Mouse (Mus musculus) midbrain, embryonic 16.5 days (tissue): ENCODE data around the gene Rbak. TPM values are rescaled to one million over a fixed set of nuclear protein-coding genes. Genes with fewer than 3 reads are reported as not detected.

Source experiments
- ATAC-seq: fragments of 200-750 bp; cut with Nextera tagmentation; 2 replicates; pipeline ENCODE4 v1.8.0; 2017; ENCODE audit warnings: moderate TSS enrichment
- H3K27ac ChIP-seq: fragments of 300-500 bp; sonication (generic); 2 replicates; pipeline ENCODE4 v1.5.1; 2014; ENCODE audit warnings: mild to moderate bottlenecking, low read length, mixed read lengths
- H3K27me3 ChIP-seq: fragments of 300-500 bp; sonication (generic); 2 replicates; pipeline ENCODE4 v1.6.1; 2014; ENCODE audit warnings: low read depth, low read length, mixed read lengths; ENCODE audit not compliant: control insufficient read depth, insufficient read depth
- H3K36me3 ChIP-seq: fragments of 300-500 bp; sonication (generic); 2 replicates; pipeline ENCODE4 v1.6.1; 2014; ENCODE audit warnings: mild to moderate bottlenecking, low read length, moderate library complexity, mixed read lengths; ENCODE audit not compliant: control insufficient read depth, insufficient read depth
- H3K4me1 ChIP-seq: fragments of 300-500 bp; sonication (generic); 2 replicates; pipeline ENCODE4 v1.6.1; 2014; ENCODE audit warnings: mild to moderate bottlenecking, low read length, mixed read lengths; ENCODE audit not compliant: control insufficient read depth, insufficient read depth
- H3K4me2 ChIP-seq: fragments of 300-500 bp; sonication (generic); 2 replicates; pipeline ENCODE4 v1.6.1; 2014; ENCODE audit warnings: mild to moderate bottlenecking, low read length, mixed read lengths
- H3K4me3 ChIP-seq: fragments of 300-500 bp; sonication (generic); 2 replicates; pipeline ENCODE4 v1.5.1; 2014; ENCODE audit warnings: low read depth, mild to moderate bottlenecking, low read length, moderate library complexity, mixed read lengths
- H3K9ac ChIP-seq: fragments of 300-500 bp; sonication (generic); 2 replicates; pipeline ENCODE4 v1.6.1; 2014; ENCODE audit warnings: low read depth, low read length, mixed read lengths
- H3K9me3 ChIP-seq: fragments of 300-500 bp; sonication (generic); replicated peaks from 2 replicates; pipeline ENCODE4 v1.6.1; 2014; ENCODE audit warnings: mild to moderate bottlenecking, low read length, mixed read lengths; ENCODE audit not compliant: control insufficient read depth, poor library complexity, severe bottlenecking
- WGBS: fragments of 180-500 bp; shearing (Covaris S2); extraction: QIAGEN DNeasy Blood & Tissue Kit; methylation state at CpG from one replicate; pipeline ENCODE4 v1.1.7; 2014; 5-methylcytosine and 5-hydroxymethylcytosine counted together
- microRNA-seq: library from miRNA; unstranded; fragments of <30 nt; microRNA quantifications from one replicate; pipeline ENCODE4, GENCODE M21; 2017
- polyA plus RNA-seq: library from polyadenylated mRNA; unstranded; fragments of >200 nt; fragmentation: Nextera tagmentation; extraction: Ambion mirVana; gene quantifications from 2 replicates; pipeline ENCODE4 v1.2.1, GENCODE M21; 2015

Gene Rbak
- polyA plus RNA-seq, 1 experiment from 2014 or later, result 11.6 TPM

DNA sequence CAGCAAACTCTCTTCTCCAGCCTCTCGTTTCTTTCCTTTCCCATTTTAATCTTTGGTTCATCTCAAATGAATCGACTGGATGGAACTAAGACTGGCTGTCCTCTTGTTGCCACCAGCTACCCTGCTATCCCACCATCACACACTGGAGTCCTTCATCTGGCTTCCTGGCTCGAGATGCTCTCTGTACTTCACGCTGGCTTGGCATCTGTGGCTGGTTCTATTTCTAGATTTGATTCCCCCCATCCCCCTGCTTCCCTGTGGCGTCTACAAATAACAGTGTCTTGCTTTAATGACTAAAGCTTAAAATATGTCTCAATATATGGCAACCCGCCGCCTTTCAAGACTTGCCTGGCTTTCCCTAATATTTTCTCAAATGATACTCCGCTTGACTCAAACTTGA lies 52.7 kb downstream of the Rbak start:
- Histone ChIP-seq H3K27ac (no peak overlapping the region), H3K4me2 (no peak overlapping the region), H3K9me3 (0 out of 2 replicates have a peak, but pooled peaks cover 8% of the 10 kb centered on the region), H3K9ac (no peak overlapping the region), H3K4me3 (no peak overlapping the region), H3K4me1 (peaks cover 9% of the 10 kb centered on the region), H3K36me3 (no peaks in the 10 kb centered on the region; the same call in 1 of the 2 replicates), H3K27me3 (no peaks in the 10 kb centered on the region)
- 84% methylated on average over 8 of the region's 8 CpGs for WGBS
- no peak for ATAC-seq

DNA sequence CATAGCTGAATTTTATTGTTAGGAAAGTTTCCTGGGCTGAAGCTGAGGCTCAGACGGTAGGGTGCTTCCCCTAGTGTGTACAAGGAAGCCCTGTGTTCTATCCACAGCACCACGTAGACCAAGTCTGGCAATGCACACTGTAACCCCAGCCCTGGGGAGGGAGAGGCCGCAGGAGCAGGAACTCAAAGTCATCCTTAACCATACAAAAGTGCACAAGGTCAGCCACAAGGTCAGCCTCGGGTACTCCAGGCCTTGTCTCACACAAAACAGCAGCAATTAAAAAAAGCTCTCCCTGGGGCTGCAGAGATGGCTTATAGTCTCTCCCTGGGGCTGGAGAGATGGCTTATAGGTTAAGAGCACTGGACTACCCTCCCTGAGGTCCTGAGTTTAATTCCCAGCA lies 53.7 kb downstream of the Rbak start:
- H3K27me3 ChIP-seq, result no peaks in the 10 kb centered on the region
- no peak for ATAC-seq
- 0 out of 2 replicates have a peak, but pooled peaks cover 8% of the 10 kb centered on the region for H3K9me3 ChIP-seq
- no peaks in the 10 kb centered on the region; the same call in 1 of the 2 replicates for H3K36me3 ChIP-seq
- no peak overlapping the region for H3K4me3 ChIP-seq
- H3K9ac ChIP-seq, result no peak overlapping the region
- H3K4me2 ChIP-seq, result no peak overlapping the region
- H3K4me1 ChIP-seq, result peaks cover 9% of the 10 kb centered on the region
- WGBS, result 75% methylated on average over 4 of the region's 4 CpGs
- no peak overlapping the region for H3K27ac ChIP-seq

GRCm38 (mm10) chr5:143126089-143126488 lies 54.5 kb downstream of the Rbak start:
- H3K4me3 ChIP-seq, result no peak overlapping the region
- H3K9ac ChIP-seq, result no peak overlapping the region
- H3K36me3 ChIP-seq, result no peaks in the 10 kb centered on the region; the same call in 1 of the 2 replicates
- peak overlapping the region; percentile 85 for H3K27ac ChIP-seq
- H3K9me3 ChIP-seq, result 0 out of 2 replicates have a peak, but pooled peaks cover 8% of the 10 kb centered on the region
- H3K4me1 ChIP-seq, result peaks cover 9% of the 10 kb centered on the region
- 82% methylated on average over 9 of the region's 9 CpGs for WGBS
- H3K27me3 ChIP-seq, result no peaks in the 10 kb centered on the region
- H3K4me2 ChIP-seq, result no peak overlapping the region
- no peak for ATAC-seq

DNA sequence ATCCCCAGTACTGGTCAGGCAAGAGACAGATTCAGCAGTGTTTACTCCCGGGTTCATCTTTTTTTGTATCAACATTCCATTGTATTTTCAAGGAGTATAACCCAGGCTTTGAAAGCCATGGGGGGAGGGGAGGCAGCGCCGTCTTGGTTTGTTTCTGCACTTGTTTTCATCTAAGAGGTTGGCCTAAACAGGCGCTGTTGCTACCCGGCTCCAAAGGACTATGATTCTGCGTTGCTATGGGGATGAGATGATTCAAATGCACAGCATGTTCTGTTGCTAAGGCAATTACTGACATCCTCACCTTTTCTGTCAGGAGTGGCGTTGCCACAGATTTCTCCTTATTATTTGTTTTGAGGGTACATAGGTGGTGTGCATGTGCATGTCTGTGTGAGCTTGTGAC lies 55.0 kb downstream of the Rbak start:
- Histone ChIP-seq H3K9ac (no peak overlapping the region), H3K4me3 (no peak overlapping the region), H3K4me1 (peaks cover 9% of the 10 kb centered on the region), H3K4me2 (peak overlapping the region; percentile 7; the same call in 1 of the 2 replicates), H3K27me3 (no peaks in the 10 kb centered on the region), H3K36me3 (no peaks in the 10 kb centered on the region; the same call in 1 of the 2 replicates), H3K27ac (peak overlapping the region; percentile 85), H3K9me3 (0 out of 2 replicates have a peak, but pooled peaks cover 8% of the 10 kb centered on the region)
- 13% methylated on average over 7 of the region's 7 CpGs for WGBS
- ATAC-seq, result peak; percentile 92

DNA sequence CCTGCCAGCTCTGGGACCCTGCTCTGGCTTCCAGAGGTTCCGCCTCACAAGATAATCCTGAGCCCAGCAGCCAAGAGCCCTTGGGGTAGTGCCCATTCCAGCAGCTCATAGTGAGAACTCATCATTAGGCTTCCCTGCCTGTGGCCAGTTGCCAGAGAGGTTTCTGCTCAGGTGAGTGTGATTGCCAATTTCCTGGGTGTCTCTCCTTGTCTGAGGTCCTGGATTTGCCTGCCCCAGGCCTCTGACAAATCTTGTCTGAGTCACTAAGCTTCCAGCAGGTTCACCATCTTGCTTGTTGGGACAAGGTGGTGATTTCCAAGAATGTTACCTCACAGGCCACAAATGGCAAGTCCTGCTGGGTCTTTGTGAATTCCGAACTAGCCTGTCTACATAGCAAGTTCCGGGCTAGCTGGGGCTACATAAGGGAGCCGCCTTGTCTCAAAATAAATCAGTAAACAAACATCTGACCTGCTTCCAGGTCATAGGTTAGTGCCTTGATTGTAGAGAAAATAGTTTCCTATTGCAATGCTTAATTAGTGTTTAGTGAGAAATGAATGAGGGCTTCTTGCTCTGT lies 55.7 kb downstream of the Rbak start:
- no peak overlapping the region for H3K4me3 ChIP-seq
- H3K4me2 ChIP-seq, result no peak overlapping the region
- no peaks in the 10 kb centered on the region; the same call in 1 of the 2 replicates for H3K36me3 ChIP-seq
- WGBS, result 72% methylated on average over 4 of the region's 4 CpGs
- H3K27me3 ChIP-seq, result no peaks in the 10 kb centered on the region
- H3K27ac ChIP-seq, result peak overlapping the region; percentile 85
- 0 out of 2 replicates have a peak, but pooled peaks cover 8% of the 10 kb centered on the region for H3K9me3 ChIP-seq
- ATAC-seq, result no peak; the same call in 1 of the 2 replicates
- peaks cover 9% of the 10 kb centered on the region for H3K4me1 ChIP-seq
- H3K9ac ChIP-seq, result no peak overlapping the region

DNA sequence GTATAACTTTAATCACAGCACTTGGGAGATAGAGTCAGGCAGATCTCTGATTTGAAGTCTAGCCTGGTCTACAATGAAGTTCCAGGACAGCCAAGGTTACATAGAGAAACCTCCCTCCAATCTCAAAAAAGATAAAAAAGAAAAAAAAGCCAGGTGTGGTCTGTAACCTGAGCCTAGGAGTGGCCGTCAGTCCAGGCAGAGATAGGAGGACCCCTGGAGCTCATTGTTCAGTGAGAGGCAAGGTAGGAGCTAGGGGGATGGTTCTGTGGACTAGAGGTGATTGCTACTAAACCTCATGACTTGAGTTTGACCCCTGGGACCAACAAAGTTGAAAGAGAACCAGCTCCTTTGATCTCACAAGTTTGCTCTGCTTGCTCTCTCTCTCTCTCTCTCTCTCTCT lies 57.9 kb downstream of the Rbak start:
- no peak overlapping the region for H3K9ac ChIP-seq
- H3K4me1 ChIP-seq, result peaks cover 9% of the 10 kb centered on the region
- H3K4me3 ChIP-seq, result no peak overlapping the region
- H3K36me3 ChIP-seq, result no peaks in the 10 kb centered on the region
- ATAC-seq, result no peak
- no peak overlapping the region for H3K27ac ChIP-seq
- WGBS, result 59% methylated on average over 1 of the region's 1 CpGs
- H3K9me3 ChIP-seq, result 0 out of 2 replicates have a peak, but pooled peaks cover under 1% of the 10 kb centered on the region
- no peaks in the 10 kb centered on the region for H3K27me3 ChIP-seq
- H3K4me2 ChIP-seq, result no peak overlapping the region

Small RNA genes within 50 kb of the gene (microRNA-seq; reads per million reads assigned to microRNA genes)
- not detected for gene Gm44405

Other genes with a start within 250 kb of the Rbak start
- 493 and 557 TPM in 2 replicates for gene Fscn1, start 220.4 kb downstream of the Rbak start, polyA plus RNA-seq
- gene Rnf216, start 67.8 kb downstream of the Rbak start, polyA plus RNA-seq, result 28.9 and 34.4 TPM in 2 replicates
- gene Olfr718-ps1, start 33.2 kb downstream of the Rbak start, polyA plus RNA-seq, result not detected in 2 replicates
- gene Spdye4b, start 242 bp upstream of the Rbak start, polyA plus RNA-seq, result not detected in 2 replicates
- not detected in 2 replicates for gene Spdye4a, start 46.1 kb upstream of the Rbak start, polyA plus RNA-seq
- 18.9 and 20.0 TPM in 2 replicates for gene Zfp12, start 54.4 kb upstream of the Rbak start, polyA plus RNA-seq
- 8.7 and 9.6 TPM in 2 replicates for gene Zfp316, start 89.2 kb upstream of the Rbak start, polyA plus RNA-seq
- gene Zfp853, start 112.8 kb upstream of the Rbak start, polyA plus RNA-seq, result 0.15 and 0.48 TPM in 2 replicates
- 25.3 and 31.3 TPM in 2 replicates for gene E130309D02Rik, start 134.6 kb upstream of the Rbak start, polyA plus RNA-seq
- 70.4 and 71.7 TPM in 2 replicates for gene Zdhhc4, start 148.5 kb upstream of the Rbak start, polyA plus RNA-seq
- gene Grid2ip, start 176.6 kb upstream of the Rbak start, polyA plus RNA-seq, result 0.80 and 0.87 TPM in 2 replicates
- gene Kdelr2, start 223.1 kb upstream of the Rbak start, polyA plus RNA-seq, result 123 and 133 TPM in 2 replicates